Mouse (Mus musculus) liver, postnatal 0 days (tissue): ENCODE data around the gene T2. TPM values are rescaled to one million over a fixed set of nuclear protein-coding genes. Genes with fewer than 3 reads are reported as not detected.
A peak's percentile ranks its signal among the peaks of the same experiment; 100 is the strongest.

Experiments
- ATAC-seq: fragments of 200-750 bp; cut with Nextera tagmentation; 2 replicates; pipeline ENCODE4 v1.8.0; 2017; ENCODE audit warnings: mild to moderate bottlenecking, moderate library complexity
- DNase-seq: peaks from one replicate; pipeline ENCODE4 v3.0.0-alpha.2; 2016
- H3K27ac ChIP-seq: fragments of 300-500 bp; sonication (generic); 2 replicates; pipeline ENCODE4 v1.5.1; 2014; ENCODE audit warnings: antibody characterized with exemption, moderate library complexity, mild to moderate bottlenecking, low read depth
- H3K27me3 ChIP-seq: fragments of 300-500 bp; sonication (generic); 2 replicates; pipeline ENCODE4 v1.6.1; 2014; ENCODE audit warnings: low read length, control low read depth, mixed read lengths; ENCODE audit not compliant: insufficient read depth
- H3K36me3 ChIP-seq: fragments of 300-500 bp; sonication (generic); replicated peaks from 2 replicates; pipeline ENCODE4 v1.6.1; 2014; ENCODE audit warnings: mild to moderate bottlenecking, control low read depth, low read length, moderate library complexity, mixed read lengths; ENCODE audit not compliant: insufficient read depth
- H3K4me1 ChIP-seq: fragments of 300-500 bp; sonication (generic); 2 replicates; pipeline ENCODE4 v1.6.1; 2014; ENCODE audit warnings: antibody characterized with exemption, mild to moderate bottlenecking, control low read depth; ENCODE audit not compliant: insufficient read depth
- H3K4me2 ChIP-seq: fragments of 300-500 bp; sonication (generic); 2 replicates; pipeline ENCODE4 v1.6.1; 2014; ENCODE audit warnings: low read depth, mild to moderate bottlenecking, low read length, moderate library complexity, mixed read lengths
- H3K4me3 ChIP-seq: fragments of 300-500 bp; sonication (generic); 2 replicates; pipeline ENCODE4 v1.5.1; 2014; ENCODE audit warnings: low read depth, low read length
- H3K9ac ChIP-seq: fragments of 300-500 bp; sonication (generic); replicated peaks from 2 replicates; pipeline ENCODE4 v1.6.1; 2014; ENCODE audit warnings: mild to moderate bottlenecking, moderate library complexity
- H3K9me3 ChIP-seq: fragments of 300-500 bp; sonication (generic); 2 replicates; pipeline ENCODE4 v1.6.1; 2016; ENCODE audit warnings: mild to moderate bottlenecking, control low read depth, low read length, mixed read lengths
- CTCF ChIP-seq: sonication (generic); IDR thresholded peaks from 2 replicates; pipeline ENCODE4 v1.5.1; 2016; ENCODE audit warnings: antibody characterized with exemption, low read depth
- EP300 ChIP-seq: IDR thresholded peaks from 2 replicates; pipeline ENCODE4 v1.6.1; 2016; ENCODE audit warnings: antibody characterized with exemption, low read depth, mild to moderate bottlenecking
- WGBS: fragments of 180-500 bp; shearing (Covaris S2); extraction: QIAGEN DNeasy Blood & Tissue Kit; methylation state at CpG from one replicate; pipeline ENCODE4 v1.1.7; 2014; ENCODE audit not compliant: insufficient replicate concordance; 5-methylcytosine and 5-hydroxymethylcytosine counted together
- polyA plus RNA-seq: library from polyadenylated mRNA; unstranded; fragments of >200 nt; fragmentation: Nextera tagmentation; extraction: Ambion mirVana; gene quantifications from 2 replicates; pipeline ENCODE4 v1.2.1, GENCODE M21; 2015

Gene T2
- polyA plus RNA-seq, 1 experiment from 2014 or later = not detected

- Histone ChIP-seq H3K27ac (no peak overlapping the region), H3K9me3 (no peaks in the 10 kb centered on the region), H3K36me3 (no peaks in the 10 kb centered on the region), H3K4me1 (peaks cover 6% of the 10 kb centered on the region), H3K4me2 (no peak overlapping the region), H3K9ac (no peak overlapping the region), H3K27me3 (peaks cover 2% of the 10 kb centered on the region; the same call in 1 of the 2 replicates), H3K4me3 (no peak overlapping the region)
- no peak for ATAC-seq
- TF ChIP-seq CTCF = no peak
- DNase-seq = no peak
- 51% methylated on average over 13 of the region's 13 CpGs for WGBS
Measured at GRCm38 (mm10) chr17:8370634-8371229, 14.9 kb downstream of the T2 start.

- no peak overlapping the region for H3K27ac ChIP-seq
- WGBS = 0% methylated on average over 7 of the region's 7 CpGs
Measured at GRCm38 (mm10) chr17:8371834-8372233, 16.0 kb downstream of the T2 start.

GRCm38 (mm10) chr17:8372286-8373046 is 16.7 kb downstream of the T2 start:
- no peaks in the 10 kb centered on the region for H3K9me3 ChIP-seq
- peaks cover 6% of the 10 kb centered on the region for H3K4me1 ChIP-seq
- H3K4me3 ChIP-seq = peak overlapping the region; percentile 31
- WGBS = 2% methylated on average over 18 of the region's 18 CpGs
- no peaks in the 10 kb centered on the region for H3K36me3 ChIP-seq
- DNase-seq (peak; percentile 70), ATAC-seq (peak; percentile 68)
- H3K9ac ChIP-seq = peak overlapping the region; percentile 16; the same call in 1 of the 2 replicates
- TF ChIP-seq EP300 (no peak), CTCF (peak; percentile 91)
- H3K27me3 ChIP-seq = peaks cover 2% of the 10 kb centered on the region; the same call in 1 of the 2 replicates
- peak overlapping the region; percentile 70 for H3K4me2 ChIP-seq
- peak overlapping the region; percentile 22; the same call in 1 of the 2 replicates for H3K27ac ChIP-seq

More at GRCm38 (mm10) chr17:8371834-8372233, 16.0 kb downstream of the T2 start:
- H3K4me1 ChIP-seq = peaks cover 6% of the 10 kb centered on the region
- H3K36me3 ChIP-seq = no peaks in the 10 kb centered on the region
- DNase-seq = peak; percentile 52
- no peaks in the 10 kb centered on the region for H3K9me3 ChIP-seq
- peak; percentile 45; the same call in 1 of the 2 replicates for ATAC-seq
- H3K4me3 ChIP-seq = 0 out of 2 replicates have a peak overlapping the region, but pooled peaks have one; percentile 31
- TF ChIP-seq EP300 (no peak), CTCF (no peak)
- H3K4me2 ChIP-seq = peak overlapping the region; percentile 70
- H3K27me3 ChIP-seq = peaks cover 2% of the 10 kb centered on the region; the same call in 1 of the 2 replicates
- peak overlapping the region; percentile 21; the same call in 1 of the 2 replicates for H3K9ac ChIP-seq

- Histone ChIP-seq H3K9me3 (no peaks in the 10 kb centered on the region), H3K4me1 (no peaks in the 10 kb centered on the region; the same call in 1 of the 2 replicates), H3K27me3 (no peaks in the 10 kb centered on the region), H3K36me3 (no peaks in the 10 kb centered on the region), H3K27ac (no peak overlapping the region), H3K9ac (no peak overlapping the region), H3K4me2 (no peak overlapping the region), H3K4me3 (no peak overlapping the region)
- no peak for TF ChIP-seq EP300
- TF ChIP-seq CTCF = no peak
- DNase-seq = no peak
- WGBS = 34% methylated on average over 5 of the region's 5 CpGs
- ATAC-seq = no peak
Measured at GRCm38 (mm10) chr17:8377298-8377697, 21.5 kb downstream of the T2 start.

- no peaks in the 10 kb centered on the region for H3K9me3 ChIP-seq
- H3K27me3 ChIP-seq = peaks cover 24% of the 10 kb centered on the region
- WGBS = 91% methylated on average over 2 of the region's 2 CpGs
- no peak for DNase-seq
- H3K4me2 ChIP-seq = no peak overlapping the region
- no peak for ATAC-seq
- no peaks in the 10 kb centered on the region for H3K36me3 ChIP-seq
- H3K4me1 ChIP-seq = no peaks in the 10 kb centered on the region
- TF ChIP-seq EP300 = no peak
- TF ChIP-seq CTCF = no peak
- H3K9ac ChIP-seq = no peak overlapping the region
- no peak overlapping the region for H3K27ac ChIP-seq
- H3K4me3 ChIP-seq = no peak overlapping the region
Measured at GRCm38 (mm10) chr17:8385441-8385840, 29.6 kb downstream of the T2 start.

GRCm38 (mm10) chr17:8388463-8388862 is 32.7 kb downstream of the T2 start:
- H3K9me3 ChIP-seq = no peaks in the 10 kb centered on the region
- TF ChIP-seq CTCF (peak; percentile 52), EP300 (no peak)
- H3K27me3 ChIP-seq = peaks cover 32% of the 10 kb centered on the region
- H3K4me1 ChIP-seq = no peaks in the 10 kb centered on the region
- DNase-seq (peak; percentile 40), ATAC-seq (no peak)
- no peak overlapping the region for H3K9ac ChIP-seq
- no peaks in the 10 kb centered on the region for H3K36me3 ChIP-seq
- 3% methylated on average over 13 of the region's 13 CpGs for WGBS
- no peak overlapping the region for H3K4me3 ChIP-seq
- no peak overlapping the region for H3K4me2 ChIP-seq
- no peak overlapping the region for H3K27ac ChIP-seq
